Mouse (Mus musculus) layer of hippocampus, adult 9-11 months (tissue): ENCODE results near the gene Akt1s1.

Experiments
- DNase-seq: peaks from one replicate; pipeline ENCODE4 v3.0.0; 2022

Gene Akt1s1

DNA sequence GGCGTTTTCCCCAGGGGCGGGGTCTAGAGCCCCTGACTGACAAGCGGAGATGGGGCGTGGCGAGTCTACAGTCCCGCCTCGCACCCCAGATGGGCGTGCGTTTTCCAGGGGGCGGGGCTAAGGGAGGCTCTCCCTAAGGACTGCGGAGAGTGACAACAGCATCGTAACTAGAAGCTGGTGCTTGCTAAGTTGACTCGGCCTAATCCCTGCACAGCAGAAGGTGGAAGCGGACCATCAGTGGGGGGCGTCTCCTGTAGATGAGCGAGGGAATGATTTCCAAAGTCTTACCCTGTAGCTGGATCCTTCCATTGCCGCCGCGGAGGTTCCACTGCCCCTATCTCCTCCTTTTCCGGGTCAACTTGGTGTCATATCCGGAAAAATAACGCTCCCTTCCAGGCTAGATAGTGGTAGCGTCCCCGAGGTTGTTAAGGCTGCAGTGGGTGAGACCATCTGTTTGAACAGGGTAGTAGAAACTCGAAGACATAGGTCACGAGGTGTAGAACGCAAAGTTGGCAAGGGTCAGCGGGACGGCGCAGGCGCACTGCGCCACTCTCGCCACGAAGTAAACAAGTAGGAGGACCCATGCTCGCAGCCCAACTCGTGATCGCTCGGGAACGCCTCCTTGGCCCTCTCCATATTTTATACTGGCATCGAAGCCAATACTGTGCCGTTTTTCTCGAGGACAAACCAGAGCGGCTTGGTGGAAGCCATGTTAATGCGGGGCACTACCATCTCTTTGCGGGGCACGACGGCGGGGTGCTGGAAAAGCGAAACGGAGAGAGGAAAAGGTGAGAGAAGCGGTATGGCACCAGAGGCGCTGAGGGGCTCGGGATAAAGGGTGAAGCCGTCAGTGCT lies at the start of gene Akt1s1, which contains the start of gene Tbc1d17:
TSS of gene Akt1s1 (plus strand) at position 431 of the 855 bp plus-strand sequence.
TSS of gene Tbc1d17 (minus strand) at position 519 of the 855 bp plus-strand sequence.
- DNase-seq: peak; percentile 100

DNA sequence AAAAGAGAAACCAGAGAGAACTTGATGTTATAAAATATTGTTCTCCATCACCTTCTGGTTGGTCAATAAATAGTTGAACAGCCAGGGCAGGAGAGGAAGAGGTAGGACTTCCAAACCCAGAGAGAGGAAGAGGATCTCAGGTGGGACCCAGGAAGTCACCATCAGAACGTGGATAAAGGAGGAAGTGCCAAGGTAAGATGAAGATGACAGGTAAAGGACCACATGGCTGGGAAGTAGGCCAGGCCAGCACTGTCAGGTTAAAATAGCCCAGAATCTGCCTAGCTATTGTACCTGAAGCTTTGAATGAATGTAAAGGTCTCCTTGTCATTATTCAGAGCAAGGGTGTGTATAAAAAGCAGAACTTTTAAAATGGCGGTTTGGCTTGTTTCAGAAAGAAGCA lies 39.9 kb upstream of the Akt1s1 start:
- DNase-seq: no peak

DNA sequence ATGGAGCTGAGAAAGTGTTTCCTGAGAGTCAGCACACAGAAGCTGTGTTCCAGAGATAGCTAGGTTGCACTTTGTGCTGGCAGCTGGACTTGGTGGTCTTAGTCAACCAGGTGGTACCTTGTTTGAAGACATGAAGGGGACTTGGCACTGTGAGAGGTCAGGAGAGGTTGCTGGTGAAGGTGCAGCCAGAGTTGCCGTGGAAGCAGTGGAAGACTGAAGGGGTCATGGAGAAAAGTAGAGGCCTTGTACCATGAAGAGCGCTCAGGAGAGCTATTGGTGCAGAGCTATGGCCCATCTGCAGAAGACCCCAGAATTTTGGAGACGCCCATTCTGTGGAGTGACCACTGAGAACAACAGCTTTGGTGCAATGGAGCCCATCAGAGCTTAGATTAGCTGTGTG lies 39.3 kb upstream of the Akt1s1 start:
- DNase-seq: no peak

DNA sequence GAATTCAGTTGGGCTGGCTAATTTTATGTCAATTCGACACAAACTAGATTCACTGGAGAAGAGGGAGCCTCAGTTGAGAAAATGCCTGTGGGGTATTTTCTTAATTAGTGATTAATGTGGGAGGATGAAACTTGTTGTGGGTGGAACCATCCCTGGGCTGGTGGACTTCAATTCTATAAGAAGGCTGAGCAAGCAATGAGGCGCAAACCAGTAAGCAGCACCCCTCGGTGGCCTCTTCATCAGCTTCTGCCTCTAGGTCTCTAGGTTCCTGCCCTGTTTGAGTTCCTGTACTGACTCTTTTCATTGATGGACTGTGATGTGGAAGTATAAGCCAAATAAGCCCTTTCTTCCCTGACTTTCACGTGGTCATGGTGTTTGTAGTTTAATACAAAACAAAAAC lies 38.4 kb upstream of the Akt1s1 start:
- no peak for DNase-seq

DNA sequence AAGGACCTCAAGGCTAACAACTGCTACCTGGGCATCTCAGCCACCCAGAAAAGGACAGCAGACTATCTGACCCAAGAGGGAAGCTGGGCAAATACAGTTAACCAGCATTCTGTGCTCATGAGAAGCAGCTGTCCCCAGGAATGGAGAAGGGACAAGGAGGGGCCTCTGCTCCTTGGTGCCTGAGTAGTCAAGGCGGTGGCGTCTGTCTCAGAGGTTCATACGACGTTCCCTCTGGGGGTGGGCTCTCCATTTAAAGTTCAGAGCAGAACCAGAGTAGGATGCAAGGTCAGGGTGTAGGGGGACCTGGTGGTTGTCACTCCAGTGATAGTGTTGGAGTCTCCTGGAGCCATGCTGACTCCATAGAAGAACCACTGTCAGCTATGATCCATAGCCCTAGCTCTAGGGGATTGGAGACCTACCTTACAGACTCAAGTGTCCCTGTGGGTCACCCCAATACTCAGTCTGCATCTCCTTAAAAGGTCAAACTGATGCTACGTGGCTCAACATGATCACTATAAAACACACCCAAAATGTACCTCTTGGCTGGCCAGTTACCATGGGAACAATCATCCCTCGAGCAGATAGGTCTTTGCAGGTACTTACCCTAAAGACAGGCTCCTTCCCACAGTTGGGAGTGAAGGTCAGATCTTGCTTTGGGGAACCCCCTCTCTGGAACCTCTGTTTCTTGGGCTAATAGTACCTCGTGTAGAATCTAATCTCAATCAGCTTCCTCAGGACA lies 37.8 kb upstream of the Akt1s1 start:
- no peak for DNase-seq

DNA sequence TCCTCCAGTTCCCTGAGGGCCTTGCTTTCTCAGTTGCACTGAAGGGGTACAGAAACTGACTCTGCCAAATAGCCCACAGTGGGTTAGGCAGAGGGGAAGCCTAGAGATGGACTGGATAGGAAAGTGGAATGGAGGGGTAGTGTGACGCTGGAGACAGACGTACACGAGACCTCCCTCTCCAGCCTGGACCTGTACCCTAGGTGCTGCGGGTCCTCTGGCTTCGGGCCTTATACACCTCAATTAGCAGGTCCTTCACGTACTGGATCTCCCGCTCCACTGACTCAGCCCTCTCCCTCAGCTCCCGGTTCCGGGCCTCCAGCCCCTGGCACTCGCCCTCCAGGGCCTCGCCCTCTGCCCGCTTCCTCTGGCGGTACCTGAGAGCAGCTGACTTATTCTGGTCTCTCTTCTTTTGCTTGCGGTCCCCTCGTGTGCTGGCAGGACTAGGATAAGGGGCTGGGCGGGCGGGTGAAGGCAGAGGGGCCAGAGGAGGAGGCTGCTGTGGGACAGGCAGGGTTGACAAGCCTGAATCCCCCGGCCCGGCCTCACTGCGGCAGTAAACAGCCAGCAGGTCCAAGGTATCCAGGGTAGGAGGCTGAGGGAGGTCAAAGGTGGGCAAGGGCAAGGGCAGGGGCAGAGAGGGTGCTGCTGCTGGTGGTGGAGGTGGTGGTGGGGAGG lies 36.0 kb upstream of the Akt1s1 start:
- DNase-seq: no peak

DNA sequence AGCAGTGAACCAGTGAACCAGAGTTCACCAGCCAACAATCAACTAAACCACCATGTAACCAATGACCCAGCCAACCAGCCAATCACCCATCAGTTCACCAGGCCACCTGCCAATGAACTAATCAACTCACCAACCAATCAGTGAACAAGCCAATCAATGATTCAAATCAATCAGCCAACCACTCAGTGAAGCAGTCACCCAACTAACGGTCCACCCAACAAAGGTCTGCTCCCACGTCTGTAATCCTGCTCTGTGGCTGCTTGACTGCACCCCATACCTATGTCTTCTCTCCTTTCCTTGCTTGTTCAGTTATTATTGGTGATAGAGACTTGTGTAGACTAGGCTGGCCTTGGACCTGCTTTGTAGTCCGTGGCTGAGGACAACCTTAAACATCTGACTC lies 34.8 kb upstream of the Akt1s1 start:
- DNase-seq: no peak

DNA sequence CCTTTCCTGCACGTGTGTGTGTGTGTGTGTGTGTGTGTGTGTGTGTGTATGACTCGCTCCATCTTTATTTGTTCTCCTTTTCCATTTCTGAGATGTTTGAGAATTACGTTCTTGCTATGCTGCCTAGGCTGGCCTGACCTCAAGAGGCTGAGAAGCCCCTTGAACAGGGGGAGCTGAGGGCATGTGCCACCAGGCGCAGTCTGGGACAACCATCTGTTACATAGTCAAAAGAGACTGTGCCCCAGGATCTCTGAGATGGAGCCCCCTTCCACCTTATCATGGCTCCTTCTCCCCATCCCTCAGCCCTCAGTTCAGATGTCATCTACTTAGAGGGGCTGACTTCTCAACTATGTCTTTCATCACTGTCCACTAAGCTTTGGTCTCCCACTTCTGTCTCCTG lies 34.4 kb upstream of the Akt1s1 start:
- no peak for DNase-seq

DNA sequence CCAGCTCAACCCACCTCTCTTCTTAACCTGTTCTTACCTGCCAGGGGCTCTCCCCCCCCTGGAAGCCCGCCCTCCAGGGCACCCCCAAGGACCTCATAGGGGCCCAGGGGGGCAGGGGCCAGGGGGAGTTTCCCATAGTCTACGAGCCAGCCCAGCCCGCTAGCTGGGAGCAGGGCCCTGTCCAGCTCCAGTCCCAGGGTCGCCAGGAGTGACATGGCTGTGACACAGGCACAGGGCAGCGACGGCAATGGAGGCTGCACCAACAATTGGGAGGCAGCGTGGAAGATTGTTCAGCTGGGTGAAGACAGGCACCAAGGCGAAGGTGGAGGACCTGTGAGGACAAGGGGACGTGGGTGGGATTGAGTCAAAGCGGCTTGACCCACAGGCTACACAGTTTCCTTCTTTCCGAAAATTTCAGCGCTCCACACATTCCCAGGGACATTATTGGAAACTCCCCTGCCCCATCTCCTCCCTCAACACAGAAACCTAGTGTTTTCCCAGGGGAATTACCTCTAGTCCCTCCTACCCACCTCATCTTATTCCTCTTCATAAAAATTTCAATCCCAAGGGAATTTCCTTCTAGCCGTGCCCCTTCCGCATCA lies 33.7 kb upstream of the Akt1s1 start:
- no peak for DNase-seq

DNA sequence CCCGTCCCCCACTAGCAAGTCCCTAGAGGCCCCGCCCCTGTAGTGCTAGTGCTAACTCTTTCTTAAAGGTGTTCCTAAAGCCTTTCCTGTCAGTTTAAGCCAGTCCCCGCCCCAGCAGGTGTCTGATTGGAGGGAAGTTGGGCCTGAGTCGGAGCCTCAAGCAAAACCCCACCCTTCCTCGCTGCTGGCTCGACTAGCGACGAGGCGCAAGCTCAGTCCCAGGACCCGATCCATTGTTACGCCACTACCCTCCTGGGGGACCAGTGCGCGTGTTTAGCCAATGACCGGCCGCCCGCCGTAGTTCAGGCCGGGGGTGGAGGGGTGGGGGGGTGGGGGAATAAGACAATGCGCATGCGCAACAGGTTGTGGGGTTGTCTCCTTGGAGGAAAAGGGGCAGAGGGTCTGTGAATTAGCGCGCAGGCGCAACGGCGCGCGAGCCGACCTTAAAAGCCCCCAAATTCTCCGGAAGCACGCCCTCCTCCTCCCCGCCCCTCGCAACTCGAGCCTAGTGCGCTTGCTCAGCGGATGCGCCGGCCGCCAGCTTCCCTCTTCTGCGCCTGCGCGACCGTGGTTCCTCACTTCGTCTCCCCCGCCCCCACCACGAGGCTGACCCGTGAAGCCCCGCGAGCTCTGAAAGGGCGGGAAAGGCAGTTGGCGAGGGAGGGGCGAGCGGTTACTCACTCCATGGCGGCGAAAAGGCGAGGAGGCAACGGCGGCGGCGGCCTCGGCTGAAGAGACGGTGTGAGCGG lies 32.9 kb upstream of the Akt1s1 start, which contains the start of the genes Nup62 and Il4i1:
TSS of gene Nup62 (plus strand) at position 368 of the 749 bp plus-strand sequence.
TSS of gene Il4i1 (plus strand) at position 667 of the 749 bp plus-strand sequence.
- DNase-seq: peak; percentile 99

DNA sequence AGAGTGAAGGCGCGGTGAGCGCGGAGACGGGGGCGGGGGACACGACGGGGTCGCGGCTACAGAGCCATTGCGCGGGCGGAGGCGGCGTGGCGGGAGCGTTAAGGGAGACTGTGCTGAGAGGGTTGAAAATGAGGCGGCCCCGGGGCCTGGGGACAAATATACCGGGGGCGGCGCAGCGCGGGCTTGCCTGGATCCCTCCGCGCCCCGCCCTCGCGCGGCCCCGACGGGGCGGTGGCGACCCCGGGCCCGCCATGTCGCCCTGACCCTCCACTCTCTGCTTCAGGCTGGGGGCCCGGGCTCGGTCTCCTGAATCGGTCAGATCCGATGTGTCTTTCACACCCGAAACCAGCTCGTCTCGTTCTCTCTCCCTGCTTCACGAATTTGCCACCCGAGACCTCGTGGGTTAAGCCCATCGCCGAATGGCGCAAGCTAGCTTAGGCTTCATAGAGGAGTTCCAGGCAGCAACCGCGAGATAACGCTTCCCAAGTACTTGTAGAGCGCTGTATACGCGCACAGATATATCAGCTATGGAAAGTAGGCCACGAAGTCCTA lies 32.2 kb upstream of the Akt1s1 start, which contains the start of gene Atf5:
TSS of gene Atf5 (minus strand) at position 189 of the 552 bp plus-strand sequence.
- DNase-seq: no peak

DNA sequence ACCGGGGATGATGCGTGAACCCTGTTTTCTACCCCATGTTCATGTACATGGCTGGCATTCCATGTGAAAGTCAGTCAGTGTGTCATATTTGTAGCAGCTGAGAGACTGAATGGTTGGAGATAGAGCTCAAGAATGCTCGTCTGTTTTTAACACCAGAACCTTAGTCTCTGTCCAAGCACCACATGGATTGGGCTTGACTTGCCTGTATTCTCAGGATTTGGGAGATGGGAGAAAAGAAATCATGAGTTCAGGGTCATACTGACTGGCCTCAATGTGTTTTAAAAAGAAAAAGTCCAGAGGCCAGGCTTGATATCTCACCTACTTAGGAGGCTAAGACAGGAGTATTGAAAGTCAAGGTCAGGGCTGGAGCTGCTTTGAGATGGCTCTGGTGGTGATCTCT lies 31.4 kb upstream of the Akt1s1 start:
- no peak for DNase-seq

DNA sequence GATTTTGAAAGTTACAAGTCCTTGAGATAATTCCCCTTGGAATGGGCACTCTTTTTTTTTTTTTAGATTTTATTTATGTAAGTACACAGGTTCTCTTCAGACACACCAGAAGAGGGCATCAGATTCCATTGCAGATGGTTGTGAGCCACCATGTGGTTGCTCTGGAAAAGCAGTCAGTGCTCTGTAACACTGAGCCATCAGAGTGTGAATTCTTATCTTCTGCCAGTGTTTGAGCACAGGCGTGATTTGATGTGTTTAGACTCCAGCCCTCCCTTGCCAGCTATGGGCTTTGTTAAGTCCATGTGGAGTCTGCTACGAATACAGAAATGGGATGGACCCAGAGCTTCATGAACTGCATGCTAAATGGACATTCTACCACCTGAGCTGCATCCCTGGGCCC lies 30.6 kb upstream of the Akt1s1 start:
- no peak for DNase-seq

DNA sequence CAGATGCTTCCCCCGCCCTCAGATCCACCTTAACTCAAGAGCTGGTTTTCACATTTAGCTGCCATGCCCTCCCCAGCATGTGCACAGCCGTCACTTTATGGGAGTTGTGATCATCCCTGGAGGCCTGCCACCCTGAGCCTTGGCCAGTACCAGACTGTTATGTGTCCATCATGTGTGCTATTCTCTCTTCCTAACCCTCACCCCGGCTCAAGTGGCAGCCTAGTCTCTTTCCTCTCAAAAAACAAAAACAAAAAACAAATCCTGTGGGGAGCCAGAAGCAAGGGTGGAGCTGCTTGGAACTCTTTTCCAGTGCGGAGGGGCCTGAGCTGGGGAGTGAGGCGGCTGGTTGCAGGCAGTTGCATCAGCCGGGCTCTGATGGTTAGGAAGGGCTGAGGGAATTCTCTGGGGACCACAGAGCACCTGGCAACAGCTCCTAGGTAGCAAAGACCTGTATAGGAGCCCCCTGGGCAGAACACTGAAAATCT lies 30.0 kb upstream of the Akt1s1 start:
- no peak for DNase-seq

DNA sequence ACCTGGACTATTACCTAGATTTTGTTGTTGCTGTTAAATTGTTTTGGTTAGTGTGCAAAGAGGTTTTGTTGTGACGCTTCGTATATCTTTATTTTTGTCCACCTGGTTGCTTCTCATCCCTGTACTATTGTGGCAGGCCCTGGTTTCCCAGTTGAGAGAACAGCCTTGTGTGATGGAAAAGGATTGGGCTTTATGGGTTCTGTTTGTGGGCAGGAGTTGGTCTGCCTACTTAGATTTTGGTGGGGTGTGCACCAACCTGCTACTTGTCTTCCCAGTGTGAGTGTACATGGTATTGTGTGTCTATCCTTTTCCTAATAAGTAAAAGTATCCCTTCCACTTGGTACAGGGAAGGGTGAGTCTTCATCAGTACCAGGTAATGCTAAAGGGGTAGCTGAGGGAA lies 29.4 kb upstream of the Akt1s1 start:
- no peak for DNase-seq

DNA sequence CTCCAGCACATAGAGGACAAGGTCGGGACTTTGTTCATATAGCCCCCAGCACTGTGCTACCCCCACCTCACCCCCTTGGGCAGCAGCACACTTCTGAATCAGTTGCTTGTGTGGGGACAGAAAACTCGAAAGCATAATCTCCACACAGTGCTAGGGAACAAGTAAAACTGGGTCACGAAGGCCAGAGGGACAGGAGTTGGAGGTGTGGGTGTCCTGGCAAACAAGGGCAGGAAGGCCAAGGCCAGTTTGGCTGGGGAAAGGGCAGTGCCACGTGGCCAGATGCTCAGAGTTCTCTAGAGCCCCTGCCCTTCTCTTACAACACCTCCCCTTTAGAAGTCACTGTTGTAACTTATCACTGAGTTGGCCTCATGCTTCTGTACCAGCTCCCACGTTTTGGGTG lies 28.9 kb upstream of the Akt1s1 start:
- no peak for DNase-seq

DNA sequence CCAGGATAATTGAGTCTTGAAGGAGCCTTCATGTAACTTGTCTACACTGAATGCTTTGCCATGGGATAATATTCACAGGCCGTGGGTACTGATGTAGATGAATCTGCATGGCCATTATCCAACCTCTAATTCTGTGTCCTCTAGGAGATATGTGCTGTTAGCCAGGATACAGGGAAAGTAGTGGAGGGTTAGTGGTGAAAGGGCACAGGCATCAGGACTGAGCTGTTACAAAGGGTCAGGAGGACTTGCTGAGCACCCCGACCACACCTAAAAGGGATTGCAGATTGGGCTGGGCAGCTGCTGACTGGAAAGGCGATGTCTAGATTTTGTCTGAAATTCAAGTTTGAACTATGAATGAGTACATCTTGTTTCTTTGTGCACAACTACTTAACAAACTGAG lies 28.3 kb upstream of the Akt1s1 start:
- no peak for DNase-seq

DNA sequence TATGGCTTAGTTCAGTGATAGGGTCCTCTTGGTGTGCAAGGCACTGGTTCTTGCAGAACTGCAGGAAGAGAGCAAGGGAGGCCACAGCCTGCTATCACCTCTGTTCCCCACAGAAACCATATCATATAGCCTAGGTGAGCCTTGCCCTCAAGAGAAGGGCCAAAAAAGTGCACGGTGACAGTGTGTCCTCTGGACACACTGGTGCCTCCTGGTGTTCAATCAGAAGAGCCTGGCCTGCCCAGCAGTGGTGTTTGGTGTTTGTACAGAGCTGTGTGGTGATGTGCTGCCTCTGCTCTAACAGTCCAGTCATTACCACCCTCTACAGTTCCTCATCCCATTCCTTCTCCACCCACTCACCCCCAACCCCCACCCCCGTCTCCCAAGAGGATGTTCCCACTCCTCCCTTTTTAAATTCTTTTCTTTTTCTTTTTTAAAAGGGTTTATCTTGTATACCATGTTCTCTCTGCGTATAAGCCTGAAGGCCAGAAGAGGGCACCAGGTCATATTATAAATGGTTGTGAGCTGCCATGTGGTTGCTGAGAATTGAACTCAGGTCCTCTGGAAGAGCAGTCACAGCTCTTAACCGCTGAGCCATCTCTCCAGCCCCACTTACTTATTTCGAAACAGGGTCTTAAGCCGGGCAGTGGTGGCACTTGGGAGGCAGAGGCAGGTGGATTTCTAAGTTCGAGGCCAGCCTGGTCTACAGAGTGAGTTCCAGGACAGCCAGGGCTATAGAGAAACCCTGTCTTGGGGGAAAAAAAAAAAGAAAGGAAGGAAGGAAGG lies 26.9 kb upstream of the Akt1s1 start:
- peak; percentile 1 for DNase-seq

DNA sequence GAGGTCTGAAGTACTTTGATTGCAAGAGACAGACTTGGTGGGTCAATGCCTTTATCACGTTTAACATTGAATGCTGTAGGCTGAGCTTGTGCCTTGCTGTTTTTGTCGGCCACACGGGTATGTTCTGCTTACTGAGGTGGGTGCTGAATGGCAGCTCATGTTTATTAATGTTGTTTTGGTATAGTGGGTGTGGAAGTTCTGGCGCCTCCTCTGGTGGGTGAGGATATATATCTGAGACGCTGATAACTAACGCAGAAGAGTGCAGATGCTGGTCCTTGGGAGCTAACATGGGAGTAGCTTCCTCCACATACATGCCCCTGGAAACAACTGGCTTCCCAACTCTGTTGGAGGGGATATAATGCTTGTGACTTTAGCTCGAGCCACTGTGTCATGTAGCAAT lies 25.4 kb upstream of the Akt1s1 start:
- peak; percentile 8 for DNase-seq

DNA sequence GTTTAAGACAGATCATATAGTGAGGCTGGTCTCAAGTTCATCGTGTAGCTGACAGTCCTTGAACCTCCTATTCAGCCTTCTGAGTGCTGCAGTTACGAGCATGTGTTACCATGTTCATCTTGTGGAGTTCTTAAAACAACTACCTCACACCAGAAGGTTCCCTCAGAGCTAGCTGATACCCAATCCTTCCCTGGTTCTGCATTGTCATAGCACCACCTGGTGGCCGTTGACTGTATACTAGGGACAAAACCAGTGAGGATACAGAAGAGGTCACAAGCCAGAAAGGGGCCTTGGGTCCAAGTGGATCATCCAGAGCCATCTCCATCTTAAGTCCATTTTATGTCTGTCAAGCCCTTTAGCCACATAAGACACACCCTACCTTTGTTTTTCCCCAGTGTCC lies 23.9 kb upstream of the Akt1s1 start:
- DNase-seq: peak; percentile 64

DNA sequence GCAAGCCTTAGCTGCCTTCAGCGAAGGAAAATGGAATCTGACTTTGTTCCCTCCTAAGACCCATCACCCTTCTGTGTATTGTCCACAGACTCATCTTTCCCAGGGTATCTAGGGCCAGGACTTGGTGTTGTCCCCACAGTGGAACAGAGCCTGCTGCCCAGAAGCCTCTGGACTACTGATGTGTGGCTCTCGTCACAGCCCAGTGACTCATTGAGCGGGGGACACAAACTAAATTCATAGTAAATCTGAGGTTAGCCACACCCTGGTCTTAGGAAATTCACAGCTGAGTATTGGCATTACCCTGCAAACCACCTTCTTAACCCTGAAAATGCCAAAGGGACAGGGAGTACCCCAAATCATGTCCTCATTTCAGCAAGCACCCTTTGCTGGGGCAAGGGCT lies 22.0 kb upstream of the Akt1s1 start:
- DNase-seq: no peak
